Mouse (Mus musculus): ENCODE data around the gene Gse1.

DNA sequence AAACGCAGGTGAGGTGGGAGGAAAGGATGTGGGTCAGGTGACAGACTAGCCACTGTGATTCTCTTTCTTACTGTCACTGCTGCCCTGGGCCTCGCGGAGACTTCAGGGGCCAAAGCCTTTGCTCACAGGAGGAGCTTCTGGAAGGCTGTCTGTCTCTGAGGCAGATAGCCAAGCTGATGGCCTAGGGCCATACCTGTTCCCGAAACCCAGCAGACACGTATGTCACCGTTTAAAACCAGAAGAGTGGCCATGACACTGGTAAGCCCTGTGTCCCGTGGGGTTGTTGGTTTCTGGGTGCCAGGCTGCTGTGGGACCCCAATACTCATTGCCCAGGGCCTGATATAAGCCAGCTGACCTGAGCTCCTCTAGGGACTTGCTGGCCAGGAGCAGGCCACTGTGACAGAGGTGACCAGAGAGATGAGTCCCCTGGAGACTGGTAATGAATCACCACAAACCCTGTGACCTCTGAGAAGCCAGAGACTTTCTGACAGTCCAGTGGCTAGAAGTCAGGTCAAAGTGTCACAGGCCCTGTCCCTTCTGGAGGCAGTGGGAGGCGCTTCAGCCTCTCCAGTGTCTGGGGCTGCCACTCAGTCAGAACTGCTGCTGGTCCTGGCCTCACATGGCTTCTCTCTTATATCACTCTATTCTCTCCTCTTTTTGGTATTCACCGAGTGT is 253.9 kb downstream of the Gse1 start:
- TF ChIP-seq CTCF (IDR thresholded peaks at IDR 0.05; ENCODE audit: borderline replicate concordance, extremely low read depth, insufficient read depth, insufficient read length) (no peak), POLR2A (IDR thresholded peaks at IDR 0.05; ENCODE audit: borderline replicate concordance, extremely low read depth, insufficient read depth, insufficient read length, poor library complexity, severe bottlenecking) (no peak)

Measured in brain, embryonic 14.5 days (tissue).